Mouse (Mus musculus) right cerebral cortex, postnatal 10 days (tissue): ENCODE data around the gene Acads.
"Not testable (repeated sequence)": the region's sequence is repeated elsewhere in the genome, so short reads cannot be mapped to it uniquely, and the experiment has no call there.

Experiments used
- DNase-seq, 2 experiments: peaks; one replicate each; pipeline ENCODE4 v3.0.0; 2021; ENCODE audit warnings: low spot score in 2 of 2

Acads gene

GRCm38 (mm10) chr5:115149675-115150459 lies 30.7 kb upstream of the Acads start:
- DNase-seq, result no peak

DNA sequence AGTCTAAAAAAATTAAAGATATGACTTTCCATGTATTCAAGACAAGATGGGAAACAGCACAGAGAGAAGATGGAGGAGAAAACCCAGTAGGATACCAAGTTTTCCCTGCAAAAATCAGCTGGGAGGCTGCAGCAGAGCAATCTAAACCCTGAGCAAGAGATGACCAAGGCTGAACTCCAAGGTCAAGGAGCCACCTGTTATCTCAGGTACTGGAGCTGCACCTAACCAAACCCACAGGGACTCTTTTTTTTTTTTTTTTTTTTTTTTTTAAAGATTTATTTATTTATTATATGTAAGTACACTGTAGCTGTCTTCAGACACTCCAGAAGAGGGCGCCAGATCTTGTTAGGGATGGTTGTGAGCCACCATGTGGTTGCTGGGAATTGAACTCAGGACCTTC lies 29.7 kb upstream of the Acads start:
- DNase-seq, result not testable (repeated sequence)

GRCm38 (mm10) chr5:115148378-115148777 lies 29.2 kb upstream of the Acads start:
- no peak for DNase-seq

DNA sequence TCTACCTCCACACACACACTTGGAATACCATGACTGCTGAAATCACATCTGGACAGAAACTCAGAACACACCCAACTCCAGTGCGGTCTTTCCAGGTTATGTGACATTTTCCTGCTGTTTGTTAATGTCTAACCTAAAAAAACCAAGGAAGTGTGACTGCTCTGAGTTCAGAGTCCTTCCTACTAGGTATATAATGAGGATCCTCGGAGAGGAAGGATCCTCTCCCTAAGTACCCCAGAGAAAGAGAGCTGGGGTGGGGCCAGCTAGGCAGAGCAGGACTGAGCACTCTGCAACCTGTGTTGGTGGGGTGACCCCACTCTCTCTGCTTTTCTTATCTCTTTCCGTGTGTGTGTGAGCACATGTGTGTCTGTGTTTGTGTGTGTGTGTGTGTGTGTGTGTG lies 28.2 kb upstream of the Acads start:
- DNase-seq, result no peak

GRCm38 (mm10) chr5:115146747-115147130 lies 27.6 kb upstream of the Acads start:
- DNase-seq, result no peak

DNA sequence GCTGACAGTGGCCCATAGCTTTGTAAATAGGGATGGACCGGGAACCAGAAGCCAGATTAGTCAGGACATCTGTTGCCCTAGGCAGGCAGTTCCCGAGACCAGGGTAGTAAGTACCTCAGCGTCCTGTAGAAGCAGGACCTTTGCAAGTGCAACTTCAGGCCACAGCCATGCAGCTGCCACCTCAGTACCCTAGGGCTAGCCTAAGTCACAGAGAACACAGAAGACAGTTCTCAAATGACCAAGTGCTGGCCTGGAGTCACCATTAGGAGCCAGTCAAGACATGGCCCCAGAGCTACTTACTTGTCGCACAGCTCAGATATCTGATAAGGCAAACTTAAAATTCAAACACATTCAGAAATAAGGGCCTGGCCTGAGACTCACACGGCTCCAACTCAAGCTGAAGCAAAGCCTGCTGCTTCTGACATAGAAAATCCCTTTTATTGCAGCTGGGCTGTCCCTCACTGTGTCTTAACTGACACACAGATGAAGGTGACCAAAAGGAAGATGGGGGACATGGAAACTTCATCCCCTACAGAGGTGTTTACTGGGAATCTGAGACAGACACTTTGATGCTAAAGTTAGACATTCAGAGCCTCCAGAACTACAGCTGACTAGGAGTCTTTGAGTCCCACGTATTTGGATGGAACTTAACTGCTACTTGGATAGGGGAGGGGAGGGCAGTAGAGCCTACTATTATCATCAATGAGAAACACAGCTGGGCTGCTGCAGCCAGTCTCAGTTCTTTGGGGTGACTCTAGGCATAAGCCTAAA lies 27.0 kb upstream of the Acads start:
- DNase-seq, result no peak

DNA sequence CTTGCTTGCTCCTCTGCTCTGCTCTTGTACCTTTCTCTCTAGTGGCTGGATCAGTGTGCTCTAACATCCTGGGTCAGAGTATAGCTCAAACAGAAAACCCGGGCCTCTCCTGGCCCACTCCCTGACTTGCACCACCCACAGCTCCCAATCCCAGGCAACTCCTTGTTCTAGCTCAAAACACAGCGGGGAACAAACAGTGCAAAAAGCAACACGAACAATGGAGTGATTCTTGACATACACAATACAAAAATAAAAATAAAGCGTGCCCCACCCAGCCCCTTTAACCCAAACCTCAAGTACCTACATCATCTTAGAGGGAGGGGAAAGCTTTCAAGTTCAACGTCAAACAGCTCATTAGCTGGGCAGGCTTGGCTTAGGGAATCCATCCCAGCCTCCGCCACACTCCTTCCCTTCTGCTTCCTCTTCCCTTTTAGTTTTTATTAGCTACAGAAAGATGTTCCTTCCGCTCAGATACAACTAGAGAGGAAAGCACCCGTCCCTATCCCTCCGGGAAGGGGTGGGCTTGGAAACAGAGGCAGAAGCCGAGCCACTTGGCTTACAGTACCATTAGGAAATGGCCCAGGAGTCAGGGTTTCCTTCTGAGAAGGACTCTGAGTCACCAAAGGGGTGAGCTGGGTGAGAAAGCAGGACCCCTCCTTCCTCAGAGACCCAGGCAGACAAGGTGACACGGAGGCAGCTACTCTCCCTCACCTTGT lies 26.3 kb upstream of the Acads start:
- DNase-seq, result no peak

GRCm38 (mm10) chr5:115144471-115144870 lies 25.3 kb upstream of the Acads start:
- DNase-seq, result no peak

GRCm38 (mm10) chr5:115143552-115143951 lies 24.4 kb upstream of the Acads start:
- DNase-seq, result peak; percentile 76 to 81

GRCm38 (mm10) chr5:115142166-115142697 lies 23.1 kb upstream of the Acads start:
- no peak for DNase-seq

GRCm38 (mm10) chr5:115140726-115141125 lies 21.6 kb upstream of the Acads start:
- peak in 1 of 2 experiments; percentile 15 for DNase-seq

- peak in 1 of 2 experiments; percentile 18 for DNase-seq
Observed at GRCm38 (mm10) chr5:115139124-115139523, 20.0 kb upstream of the Acads start.

- DNase-seq, result peak; percentile 90 to 91
Observed at GRCm38 (mm10) chr5:115134234-115135165, 15.4 kb upstream of the Acads start, which contains the start of gene Unc119b. Gene Unc119b, minus strand, starts transcription at chr5:115134975.

- no peak for DNase-seq
Observed at GRCm38 (mm10) chr5:115133358-115134066, 14.4 kb upstream of the Acads start.

DNA sequence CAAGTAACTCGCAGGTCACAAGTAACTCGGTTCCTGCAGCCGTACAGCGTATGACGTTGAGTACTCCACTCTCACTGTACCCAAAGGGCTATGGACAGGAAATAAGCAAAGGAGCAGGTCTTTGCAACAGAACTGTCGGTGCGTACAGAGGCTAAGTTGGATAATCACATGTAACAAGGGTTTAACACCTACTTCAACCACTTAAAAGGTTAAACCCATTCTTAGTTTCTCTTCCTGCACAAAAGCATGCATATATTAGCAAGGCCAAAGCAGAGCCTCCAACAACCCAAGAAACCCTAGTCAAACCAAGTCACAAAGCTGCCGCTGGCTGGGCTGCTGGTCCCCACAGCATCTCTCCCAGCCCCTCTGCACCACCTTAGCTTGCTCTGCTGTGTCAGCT lies 13.3 kb upstream of the Acads start:
- DNase-seq, result no peak

DNA sequence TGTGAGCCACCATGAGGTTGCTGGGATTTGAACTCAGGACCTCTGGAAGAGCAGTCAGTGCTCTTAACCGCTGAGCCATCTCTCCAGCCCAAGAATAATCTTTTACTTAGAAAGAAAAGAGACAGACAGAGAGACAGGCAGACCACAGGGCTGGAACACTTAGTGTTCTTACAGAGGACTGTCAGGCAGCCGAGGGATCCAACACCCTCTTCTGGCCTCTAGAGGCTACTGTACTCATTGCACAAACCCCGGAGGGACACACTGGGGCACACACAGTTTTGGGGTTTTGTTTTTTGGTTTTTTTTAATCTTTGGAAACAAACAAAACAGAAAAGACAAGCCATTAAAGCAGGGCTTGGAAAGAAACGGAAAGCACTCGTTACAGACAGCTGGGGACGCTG lies 10.2 kb upstream of the Acads start:
- no peak for DNase-seq

- DNase-seq, result no peak
Observed at GRCm38 (mm10) chr5:115127421-115128179, 8.5 kb upstream of the Acads start.

- no peak for DNase-seq
Observed at GRCm38 (mm10) chr5:115126578-115127312, 7.6 kb upstream of the Acads start.
